Mouse (Mus musculus): ENCODE results near the gene BC035947. TPM values are rescaled to one million over a fixed set of nuclear protein-coding genes. Genes with fewer than 3 reads are reported as not detected.
"Not testable (repeated sequence)": the region's sequence is repeated elsewhere in the genome, so short reads cannot be mapped to it uniquely, and the experiment has no call there.

BC035947 gene
- polyA plus RNA-seq, 1 experiment = 0.26 TPM

- DNase-seq (ENCODE audit: extremely low spot score in 1 of 2, low spot score in 1 of 2) = no peak
Observed at GRCm38 (mm10) chr1:78502527-78502926, 9.4 kb downstream of the BC035947 start.

- not testable (repeated sequence) for DNase-seq (ENCODE audit: extremely low spot score in 1 of 2, low spot score in 1 of 2)
Observed at GRCm38 (mm10) chr1:78501856-78502255, 10.1 kb downstream of the BC035947 start.

- DNase-seq (ENCODE audit: extremely low spot score in 1 of 2, low spot score in 1 of 2) = no peak
Observed at GRCm38 (mm10) chr1:78501036-78501435, 10.9 kb downstream of the BC035947 start.

- no peak for DNase-seq (ENCODE audit: extremely low spot score in 1 of 2, low spot score in 1 of 2)
Observed at GRCm38 (mm10) chr1:78490143-78490542, 21.8 kb downstream of the BC035947 start.

GRCm38 (mm10) chr1:78488752-78489492, 23.0 kb downstream of the BC035947 start, which contains the start of gene Farsb:
Gene Farsb, minus strand, starts transcription at chr1:78488897.
- DNase-seq (ENCODE audit: extremely low spot score in 1 of 2, low spot score in 1 of 2) = peak; percentile 83 to 93

- DNase-seq (ENCODE audit: extremely low spot score in 1 of 2, low spot score in 1 of 2) = no peak
Observed at GRCm38 (mm10) chr1:78488427-78488751, 23.6 kb downstream of the BC035947 start.

GRCm38 (mm10) chr1:78484361-78484760, 27.6 kb downstream of the BC035947 start:
- no peak for DNase-seq (ENCODE audit: extremely low spot score in 1 of 2, low spot score in 1 of 2)

GRCm38 (mm10) chr1:78483430-78483829, 28.5 kb downstream of the BC035947 start:
- DNase-seq (ENCODE audit: extremely low spot score in 1 of 2, low spot score in 1 of 2) = no peak

- no peak for DNase-seq (ENCODE audit: extremely low spot score in 1 of 2, low spot score in 1 of 2)
Observed at GRCm38 (mm10) chr1:78472441-78472840, 39.5 kb downstream of the BC035947 start.

- peak in 1 of 2 experiments; percentile 66 for DNase-seq (ENCODE audit: extremely low spot score in 1 of 2, low spot score in 1 of 2)
Observed at GRCm38 (mm10) chr1:78454659-78455058, 57.3 kb downstream of the BC035947 start.

- no peak for DNase-seq (ENCODE audit: extremely low spot score in 1 of 2, low spot score in 1 of 2)
Observed at GRCm38 (mm10) chr1:78453886-78454285, 58.1 kb downstream of the BC035947 start.

GRCm38 (mm10) chr1:78452544-78452943, 59.4 kb downstream of the BC035947 start:
- DNase-seq (ENCODE audit: extremely low spot score in 1 of 2, low spot score in 1 of 2) = no peak

GRCm38 (mm10) chr1:78451070-78451854, 60.7 kb downstream of the BC035947 start:
- peak in 1 of 2 experiments; percentile 13 for DNase-seq (ENCODE audit: extremely low spot score in 1 of 2, low spot score in 1 of 2)

GRCm38 (mm10) chr1:78448091-78448490, 63.9 kb downstream of the BC035947 start:
- DNase-seq (ENCODE audit: extremely low spot score in 1 of 2, low spot score in 1 of 2) = no peak

Other genes with a start within 250 kb of the BC035947 start
- 11.2 and 11.5 TPM in 2 replicates for gene Sgpp2, start 201.8 kb downstream of the BC035947 start, polyA plus RNA-seq (2012; rRNA removed)
- gene Farsb, start 23.3 kb downstream of the BC035947 start, polyA plus RNA-seq (2012; rRNA removed) = 52.1 and 52.2 TPM in 2 replicates
- 0.74 and 0.90 TPM in 2 replicates for gene Mogat1, start 1.2 kb downstream of the BC035947 start, polyA plus RNA-seq (2012; rRNA removed)
- gene Acsl3, start 145.7 kb upstream of the BC035947 start, polyA plus RNA-seq (2012; rRNA removed) = 88.6 and 94.2 TPM in 2 replicates
- 5.7 and 7.9 TPM in 2 replicates for gene Utp14b, start 145.9 kb upstream of the BC035947 start, polyA plus RNA-seq (2012; rRNA removed)